Mouse (Mus musculus): ENCODE measurements around the gene 1700001P01Rik. TPM values are rescaled to one million over a fixed set of nuclear protein-coding genes. Genes with fewer than 3 reads are reported as not detected.
"Not testable (repeated sequence)": the region's sequence is repeated elsewhere in the genome, so short reads cannot be mapped to it uniquely, and the experiment has no call there.

The 1700001P01Rik gene
- polyA plus RNA-seq, 1 experiment from 2014 or later: 0.73 TPM

GRCm38 (mm10) chr11:97747773-97748172, 27.9 kb downstream of the 1700001P01Rik start:
- WGBS: 93% methylated on average over 8 of the region's 8 CpGs
- Histone ChIP-seq H3K4me3 (no peak overlapping the region), H3K9me3 (peaks cover 5% of the 10 kb centered on the region; the same call in 1 of the 2 replicates), H3K36me3 (replicated peaks) (peaks cover 69% of the 10 kb centered on the region), H3K4me1 (peaks cover 20% of the 10 kb centered on the region), H3K27ac (no peak overlapping the region), H3K27me3 (ENCODE audit: poor library complexity, severe bottlenecking) (no peaks in the 10 kb centered on the region)
- DNase-seq (ENCODE audit: extremely low spot score, low spot score): no peak

GRCm38 (mm10) chr11:97745331-97745721, 30.4 kb downstream of the 1700001P01Rik start:
- no peak for DNase-seq (ENCODE audit: extremely low spot score, low spot score)
- Histone ChIP-seq H3K36me3 (replicated peaks) (peaks cover 46% of the 10 kb centered on the region), H3K4me3 (peak overlapping the region; percentile 90), H3K9me3 (no peaks in the 10 kb centered on the region), H3K4me1 (peaks cover 31% of the 10 kb centered on the region), H3K27ac (peak overlapping the region; percentile 99), H3K27me3 (ENCODE audit: poor library complexity, severe bottlenecking) (no peaks in the 10 kb centered on the region)
- 14% methylated on average over 13 of the region's 13 CpGs for WGBS

GRCm38 (mm10) chr11:97744718-97745330, 30.9 kb downstream of the 1700001P01Rik start:
- Histone ChIP-seq H3K4me3 (peak overlapping the region; percentile 90), H3K9me3 (no peaks in the 10 kb centered on the region), H3K4me1 (peaks cover 36% of the 10 kb centered on the region), H3K36me3 (replicated peaks) (peaks cover 41% of the 10 kb centered on the region), H3K27ac (peak overlapping the region; percentile 99), H3K27me3 (ENCODE audit: poor library complexity, severe bottlenecking) (no peaks in the 10 kb centered on the region)
- WGBS: under 1% methylated on average over 27 of the region's 57 CpGs
- peak; percentile 98 for DNase-seq (ENCODE audit: extremely low spot score, low spot score)

- Histone ChIP-seq H3K36me3 (replicated peaks) (peaks cover 36% of the 10 kb centered on the region), H3K27me3 (ENCODE audit: poor library complexity, severe bottlenecking) (no peaks in the 10 kb centered on the region), H3K4me3 (peak within 1 kb of the TSS; percentile 90), H3K27ac (peak within 1 kb of the TSS; percentile 99), H3K9me3 (no peaks in the 10 kb centered on the region), H3K4me1 (peaks cover 37% of the 10 kb centered on the region)
- DNase-seq (ENCODE audit: extremely low spot score, low spot score): no peak
- WGBS: under 1% methylated on average over 62 of the region's 63 CpGs
These were observed 31.5 kb downstream of the 1700001P01Rik start, which contains the start of gene Pip4k2b for GRCm38 (mm10) chr11:97744063-97744717. Gene Pip4k2b, minus strand, starts transcription at chr11:97744704.

GRCm38 (mm10) chr11:97743423-97743822, 32.3 kb downstream of the 1700001P01Rik start:
- H3K4me1 ChIP-seq: peaks cover 37% of the 10 kb centered on the region
- no peaks in the 10 kb centered on the region for H3K27me3 ChIP-seq (ENCODE audit: poor library complexity, severe bottlenecking)
- H3K36me3 ChIP-seq (replicated peaks): peaks cover 29% of the 10 kb centered on the region
- DNase-seq (ENCODE audit: extremely low spot score, low spot score): no peak
- H3K27ac ChIP-seq: peak overlapping the region; percentile 99
- WGBS: 60% methylated on average over 9 of the region's 9 CpGs
- H3K9me3 ChIP-seq: no peaks in the 10 kb centered on the region
- peak overlapping the region; percentile 90 for H3K4me3 ChIP-seq

GRCm38 (mm10) chr11:97742591-97742990, 33.1 kb downstream of the 1700001P01Rik start:
- Histone ChIP-seq H3K4me3 (peak overlapping the region; percentile 90; the same call in 1 of the 2 replicates), H3K36me3 (replicated peaks) (peaks cover 21% of the 10 kb centered on the region), H3K27ac (0 out of 2 replicates have a peak overlapping the region, but pooled peaks have one; percentile 2), H3K4me1 (peaks cover 37% of the 10 kb centered on the region), H3K27me3 (ENCODE audit: poor library complexity, severe bottlenecking) (no peaks in the 10 kb centered on the region), H3K9me3 (no peaks in the 10 kb centered on the region)
- DNase-seq (ENCODE audit: extremely low spot score, low spot score): no peak
- WGBS: 91% methylated on average over 9 of the region's 9 CpGs

GRCm38 (mm10) chr11:97742157-97742556, 33.6 kb downstream of the 1700001P01Rik start:
- no peaks in the 10 kb centered on the region for H3K27me3 ChIP-seq (ENCODE audit: poor library complexity, severe bottlenecking)
- DNase-seq (ENCODE audit: extremely low spot score, low spot score): no peak
- H3K27ac ChIP-seq: 0 out of 2 replicates have a peak overlapping the region, but pooled peaks have one; percentile 2
- H3K36me3 ChIP-seq (replicated peaks): peaks cover 17% of the 10 kb centered on the region
- 91% methylated on average over 5 of the region's 5 CpGs for WGBS
- 0 out of 2 replicates have a peak overlapping the region, but pooled peaks have one; percentile 90 for H3K4me3 ChIP-seq
- peaks cover 37% of the 10 kb centered on the region for H3K4me1 ChIP-seq
- H3K9me3 ChIP-seq: no peaks in the 10 kb centered on the region

- no peak overlapping the region for H3K4me3 ChIP-seq
- 59% methylated on average over 7 of the region's 7 CpGs for WGBS
- H3K4me1 ChIP-seq: peaks cover 33% of the 10 kb centered on the region
- H3K27me3 ChIP-seq (ENCODE audit: poor library complexity, severe bottlenecking): no peaks in the 10 kb centered on the region
- H3K27ac ChIP-seq: 0 out of 2 replicates have a peak overlapping the region, but pooled peaks have one; percentile 17
- no peak for DNase-seq (ENCODE audit: extremely low spot score, low spot score)
- no peaks in the 10 kb centered on the region for H3K9me3 ChIP-seq
- H3K36me3 ChIP-seq (replicated peaks): peaks cover 2% of the 10 kb centered on the region; the same call in 1 of the 2 replicates
These were observed 35.5 kb downstream of the 1700001P01Rik start for GRCm38 (mm10) chr11:97740190-97740589.

- 90% methylated on average over 3 of the region's 3 CpGs for WGBS
These were observed 36.6 kb downstream of the 1700001P01Rik start for GRCm38 (mm10) chr11:97739155-97739554.

GRCm38 (mm10) chr11:97738703-97739102, 37.0 kb downstream of the 1700001P01Rik start:
- WGBS: 66% methylated on average over 6 of the region's 6 CpGs
- H3K4me1 ChIP-seq: peaks cover 34% of the 10 kb centered on the region

More at GRCm38 (mm10) chr11:97739155-97739554, 36.6 kb downstream of the 1700001P01Rik start:
- peaks cover 2% of the 10 kb centered on the region; the same call in 1 of the 2 replicates for H3K36me3 ChIP-seq (replicated peaks)
- H3K4me1 ChIP-seq: peaks cover 34% of the 10 kb centered on the region
- no peak overlapping the region for H3K27ac ChIP-seq
- H3K4me3 ChIP-seq: no peak overlapping the region
- no peaks in the 10 kb centered on the region for H3K9me3 ChIP-seq
- no peak for DNase-seq (ENCODE audit: extremely low spot score, low spot score)
- H3K27me3 ChIP-seq (ENCODE audit: poor library complexity, severe bottlenecking): no peaks in the 10 kb centered on the region

GRCm38 (mm10) chr11:97737600-97737999, 38.1 kb downstream of the 1700001P01Rik start:
- H3K27ac ChIP-seq: no peak overlapping the region
- 84% methylated on average over 4 of the region's 4 CpGs for WGBS
- no peak for DNase-seq (ENCODE audit: extremely low spot score, low spot score)
- H3K27me3 ChIP-seq (ENCODE audit: poor library complexity, severe bottlenecking): no peaks in the 10 kb centered on the region
- H3K9me3 ChIP-seq: no peaks in the 10 kb centered on the region
- peaks cover 5% of the 10 kb centered on the region for H3K36me3 ChIP-seq (replicated peaks)
- peaks cover 33% of the 10 kb centered on the region for H3K4me1 ChIP-seq
- no peak overlapping the region for H3K4me3 ChIP-seq

More at GRCm38 (mm10) chr11:97738703-97739102, 37.0 kb downstream of the 1700001P01Rik start:
- peaks cover 2% of the 10 kb centered on the region; the same call in 1 of the 2 replicates for H3K36me3 ChIP-seq (replicated peaks)
- H3K27ac ChIP-seq: no peak overlapping the region
- H3K9me3 ChIP-seq: no peaks in the 10 kb centered on the region
- H3K27me3 ChIP-seq (ENCODE audit: poor library complexity, severe bottlenecking): no peaks in the 10 kb centered on the region
- no peak overlapping the region for H3K4me3 ChIP-seq
- no peak for DNase-seq (ENCODE audit: extremely low spot score, low spot score)

- Histone ChIP-seq H3K4me1 (peaks cover 28% of the 10 kb centered on the region), H3K27me3 (ENCODE audit: poor library complexity, severe bottlenecking) (no peaks in the 10 kb centered on the region), H3K9me3 (no peaks in the 10 kb centered on the region), H3K4me3 (no peak overlapping the region), H3K27ac (no peak overlapping the region), H3K36me3 (replicated peaks) (peaks cover 14% of the 10 kb centered on the region)
- no peak for DNase-seq (ENCODE audit: extremely low spot score, low spot score)
- 90% methylated on average over 5 of the region's 5 CpGs for WGBS
These were observed 39.1 kb downstream of the 1700001P01Rik start for GRCm38 (mm10) chr11:97736645-97737044.

GRCm38 (mm10) chr11:97734810-97735209, 40.9 kb downstream of the 1700001P01Rik start:
- DNase-seq (ENCODE audit: extremely low spot score, low spot score); H3K27ac ChIP-seq; H3K9me3 ChIP-seq; H3K27me3 ChIP-seq (ENCODE audit: poor library complexity, severe bottlenecking); H3K4me3 ChIP-seq: not testable (repeated sequence)
- WGBS: 91% methylated on average over 5 of the region's 5 CpGs
- H3K4me1 ChIP-seq: peaks cover 19% of the 10 kb centered on the region
- peaks cover 29% of the 10 kb centered on the region for H3K36me3 ChIP-seq (replicated peaks)

All from forebrain, embryonic 10.5 days (tissue).